Mouse (Mus musculus): ENCODE results near the gene Tspan12. TPM values are rescaled to one million over a fixed set of nuclear protein-coding genes. Genes with fewer than 3 reads are reported as not detected.
A peak's percentile ranks its signal among the peaks of the same experiment; 100 is the strongest.
"Not testable (repeated sequence)": the region's sequence is repeated elsewhere in the genome, so short reads cannot be mapped to it uniquely, and the experiment has no call there.

Gene Tspan12
- 100 to 1,000 TPM; 114 to 129 TPM for total RNA-seq (2021)
- long read RNA-seq, experiment 1, transcript Tspan12-202 (7 exons, 2,157 nt): major isoform, 6 of 83 reads
- long read RNA-seq, experiment 1, partial matches to known transcripts: 61 of 83 reads
- long read RNA-seq, experiment 1, other reads (novel, unspliced or antisense): 14 of 83 reads
- long read RNA-seq, experiment 2, transcript Tspan12-201 (9 exons, 2,490 nt): minor isoform, 5 of 163 reads
- long read RNA-seq, experiment 2, transcript Tspan12-202 (7 exons, 2,157 nt): major isoform, 6 of 163 reads
- long read RNA-seq, experiment 2, partial matches to known transcripts: 128 of 163 reads
- long read RNA-seq, experiment 2, other reads (novel, unspliced or antisense): 24 of 163 reads

GRCm38 (mm10) chr6:21852344-21852785 is at the start of gene Tspan12:
TSS of gene Tspan12 (minus strand) at chr6:21852515.
- DNase-seq (ENCODE audit: low spot score in 2 of 2): peak in 1 of 2 experiments; percentile 75

DNA sequence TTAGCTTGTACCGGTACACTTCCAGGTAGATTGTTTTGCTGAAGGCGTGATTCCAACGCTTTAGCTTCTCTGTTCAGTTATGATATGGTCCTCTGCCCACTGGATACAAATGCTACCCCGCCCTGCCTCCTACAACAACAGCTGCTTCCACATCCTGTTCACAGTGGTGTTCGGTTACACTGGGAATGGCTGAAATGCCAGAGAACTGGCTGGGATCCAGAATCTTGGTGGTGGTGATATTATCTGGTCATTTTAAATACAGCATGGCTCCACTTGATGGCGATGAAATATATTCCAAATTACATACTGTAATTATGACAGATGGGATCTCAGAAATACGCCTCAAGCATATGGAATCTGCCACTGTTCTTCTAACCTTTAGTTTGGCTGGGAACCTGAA is 42.1 kb upstream of the Tspan12 start:
- peak in 1 of 2 experiments; percentile 8 for DNase-seq (ENCODE audit: low spot score in 2 of 2)

DNA sequence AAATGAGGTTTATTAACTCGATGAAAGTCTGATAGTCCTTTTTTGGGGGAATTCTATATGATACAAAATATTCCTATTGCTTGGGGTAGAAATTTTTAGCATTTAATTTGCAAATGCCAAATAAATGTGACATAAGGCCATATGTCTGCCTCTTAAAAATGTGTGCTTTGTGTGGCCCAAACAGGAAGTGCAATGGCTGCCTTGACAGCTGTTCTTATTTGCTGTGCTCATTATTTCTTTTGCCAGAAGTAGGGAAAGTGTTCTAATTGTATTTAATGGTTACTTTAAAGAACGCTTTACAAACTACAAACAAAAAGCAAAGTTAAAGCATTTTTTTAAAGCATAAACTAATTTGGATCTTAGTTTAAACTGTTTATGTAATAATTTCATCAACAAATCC is 36.8 kb upstream of the Tspan12 start:
- DNase-seq (ENCODE audit: low spot score in 2 of 2): no peak

- DNase-seq (ENCODE audit: low spot score in 2 of 2): not testable (repeated sequence)
These were observed 35.7 kb upstream of the Tspan12 start for GRCm38 (mm10) chr6:21887971-21888370.

DNA sequence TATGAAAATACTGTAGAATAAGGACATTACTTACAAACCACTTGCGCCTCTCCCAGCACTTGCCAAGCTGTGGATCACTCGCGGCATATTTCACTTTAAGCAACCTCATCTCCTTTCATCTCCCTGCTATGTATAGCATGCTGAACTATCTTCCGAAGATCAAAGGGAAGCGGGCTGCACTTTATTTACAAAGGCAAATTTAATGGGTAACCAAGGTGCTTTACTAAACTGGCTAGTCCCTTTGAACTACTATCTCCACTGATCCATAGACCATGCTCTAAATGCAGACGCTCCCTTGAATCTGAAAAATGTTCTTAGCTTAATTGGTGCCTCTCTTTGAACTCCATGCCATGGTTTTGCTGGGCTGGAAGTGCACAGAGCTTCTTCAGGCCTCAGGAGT is 27.2 kb upstream of the Tspan12 start:
- no peak for DNase-seq (ENCODE audit: low spot score in 2 of 2)

GRCm38 (mm10) chr6:21867310-21867709 is 15.0 kb upstream of the Tspan12 start:
- DNase-seq (ENCODE audit: low spot score in 2 of 2): no peak

DNA sequence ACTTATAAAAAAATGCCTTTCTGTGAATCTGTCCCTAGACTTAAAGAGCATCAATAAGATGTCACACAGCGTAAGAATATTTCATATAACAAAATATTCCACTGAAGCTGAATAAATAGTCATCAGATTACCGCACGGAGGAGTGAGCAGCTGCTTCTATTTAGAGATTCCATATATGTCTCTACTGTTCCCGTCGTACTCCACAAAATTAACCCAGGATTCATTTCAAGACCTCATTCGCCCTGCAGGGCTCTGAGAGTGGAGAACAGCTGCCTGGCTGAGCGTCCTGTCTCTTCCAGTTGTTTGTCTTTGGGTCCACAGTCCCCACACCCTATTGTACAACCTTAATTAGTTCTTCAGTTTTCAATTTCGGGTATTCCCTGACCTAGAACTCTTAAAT is 11.9 kb upstream of the Tspan12 start:
- no peak for DNase-seq (ENCODE audit: low spot score in 2 of 2)

DNA sequence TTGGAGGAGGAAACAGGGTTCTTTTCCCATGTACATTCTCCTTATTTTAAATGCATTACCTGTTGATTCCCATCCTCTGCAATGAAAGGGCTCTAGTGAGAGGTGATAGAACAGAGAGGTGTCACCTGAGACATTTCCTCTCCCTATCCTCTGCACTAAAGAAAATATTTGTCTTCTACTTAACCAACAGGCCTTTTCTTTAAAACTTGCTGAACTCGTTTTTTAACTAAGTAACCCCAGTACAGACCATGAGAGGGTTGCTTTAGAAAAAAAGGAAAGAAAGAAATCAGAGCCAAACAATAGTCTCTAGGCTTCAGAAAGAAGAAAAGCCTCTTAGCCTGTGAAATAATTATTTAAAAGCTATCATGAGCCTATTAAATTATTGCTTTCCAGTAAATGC is 11.2 kb upstream of the Tspan12 start:
- DNase-seq (ENCODE audit: low spot score in 2 of 2): no peak

DNA sequence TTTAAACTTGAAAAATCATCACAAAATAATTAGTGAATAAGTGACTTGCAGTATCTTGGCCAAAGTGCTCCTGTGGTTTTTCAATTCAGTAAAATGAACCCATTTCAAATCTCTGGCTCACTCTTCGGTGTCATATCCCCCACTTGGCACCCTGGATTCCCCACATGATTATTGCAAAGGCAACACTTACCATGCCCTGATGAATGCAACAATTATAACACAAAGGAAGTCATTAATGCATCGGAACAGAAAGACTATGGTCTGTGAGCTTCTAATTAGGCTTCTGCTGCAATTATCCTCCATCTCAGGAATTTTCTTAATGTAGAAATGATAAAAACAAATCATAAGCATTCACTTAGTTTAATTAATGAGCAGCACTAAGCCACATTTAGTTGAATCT is 9.0 kb upstream of the Tspan12 start:
- no peak for DNase-seq (ENCODE audit: low spot score in 2 of 2)

- DNase-seq (ENCODE audit: low spot score in 2 of 2): no peak
These were observed 5.5 kb upstream of the Tspan12 start for GRCm38 (mm10) chr6:21857843-21858242.

DNA sequence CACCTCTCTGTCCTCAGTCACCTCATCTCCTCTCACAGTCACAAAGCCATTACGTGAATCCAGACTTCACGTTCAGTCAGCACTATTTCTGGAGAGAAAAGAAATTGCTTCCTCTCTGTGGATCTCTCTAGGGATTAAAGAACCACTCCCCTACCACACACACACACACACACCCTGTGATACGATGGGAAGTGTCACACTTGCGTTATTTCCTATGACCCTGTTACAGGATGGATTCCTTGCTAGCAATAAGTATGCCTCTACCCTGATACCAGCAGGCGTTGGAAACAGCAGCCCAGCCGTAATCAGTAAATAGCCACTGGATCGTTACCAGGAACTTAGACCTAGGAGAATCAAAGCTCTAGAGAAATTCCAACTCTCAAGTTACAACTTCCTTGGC is 3.6 kb upstream of the Tspan12 start:
- no peak for DNase-seq (ENCODE audit: low spot score in 2 of 2)

DNA sequence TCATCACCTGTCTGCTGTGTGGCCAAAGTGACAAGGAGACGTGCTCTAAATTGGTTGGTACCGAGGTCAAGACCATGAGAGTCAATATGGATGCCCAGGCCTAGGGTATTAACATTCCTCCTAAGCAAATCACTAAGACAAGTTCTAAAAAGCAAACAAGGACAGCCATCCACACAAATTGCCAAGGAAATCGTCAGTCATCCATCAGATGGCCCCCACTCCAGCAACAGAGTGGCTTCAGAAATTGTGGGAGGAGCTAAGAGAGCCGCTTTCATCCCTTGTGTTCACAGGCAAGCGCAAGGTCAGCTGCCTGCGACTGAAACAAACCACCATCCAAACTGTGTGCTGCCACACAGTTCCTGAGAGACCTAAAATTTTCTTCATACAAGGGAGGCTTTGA is 1.0 kb upstream of the Tspan12 start:
- DNase-seq (ENCODE audit: low spot score in 2 of 2): no peak

GRCm38 (mm10) chr6:21851596-21852343 is 545 bp downstream of the Tspan12 start:
- peak; percentile 37 to 48 for DNase-seq (ENCODE audit: low spot score in 2 of 2)

- DNase-seq (ENCODE audit: low spot score in 2 of 2): no peak
These were observed 1.0 kb downstream of the Tspan12 start for GRCm38 (mm10) chr6:21851346-21851595.

GRCm38 (mm10) chr6:21850526-21851345 is 1.6 kb downstream of the Tspan12 start:
- no peak for DNase-seq (ENCODE audit: low spot score in 2 of 2)

GRCm38 (mm10) chr6:21848808-21849207 is 3.5 kb downstream of the Tspan12 start:
- DNase-seq (ENCODE audit: low spot score in 2 of 2): no peak

DNA sequence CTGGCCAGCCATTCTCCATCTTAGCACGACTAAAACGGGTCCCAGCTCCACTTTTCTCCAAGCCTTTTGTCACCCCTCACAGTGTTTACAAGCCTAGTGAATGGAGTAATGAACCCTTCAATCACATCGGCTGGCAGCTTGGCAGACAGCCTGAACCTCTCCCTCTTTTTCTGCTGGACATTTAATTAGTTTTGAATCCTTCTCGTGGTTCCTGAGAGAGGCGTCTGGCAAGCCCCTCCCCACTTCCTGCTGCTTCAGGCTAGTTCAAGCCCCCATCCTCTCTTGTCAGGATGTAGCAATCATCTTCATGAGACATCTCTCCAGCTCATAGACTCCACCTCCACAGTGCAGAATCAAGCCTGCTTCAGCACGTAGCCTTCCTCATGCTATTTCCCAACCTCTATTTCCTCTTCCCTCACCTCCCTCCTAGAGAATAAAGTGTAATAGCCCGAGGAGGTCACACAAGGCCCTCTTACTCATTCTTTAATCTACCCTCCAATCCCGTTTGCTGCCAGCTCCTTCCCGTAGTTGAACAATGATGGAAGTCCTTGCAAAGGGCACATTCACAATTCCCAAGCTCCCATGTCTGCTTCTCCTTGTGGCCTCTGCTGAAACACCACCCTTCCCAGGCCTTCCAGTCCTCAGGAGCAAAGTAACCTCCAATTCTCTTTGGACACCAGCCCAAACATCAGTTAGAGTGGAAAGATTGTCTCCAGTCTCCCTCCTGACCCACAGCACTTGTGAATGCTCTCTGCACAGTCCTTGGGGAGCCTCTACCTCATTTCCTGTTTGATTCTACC is 12.1 kb downstream of the Tspan12 start:
- DNase-seq (ENCODE audit: low spot score in 2 of 2): no peak

DNA sequence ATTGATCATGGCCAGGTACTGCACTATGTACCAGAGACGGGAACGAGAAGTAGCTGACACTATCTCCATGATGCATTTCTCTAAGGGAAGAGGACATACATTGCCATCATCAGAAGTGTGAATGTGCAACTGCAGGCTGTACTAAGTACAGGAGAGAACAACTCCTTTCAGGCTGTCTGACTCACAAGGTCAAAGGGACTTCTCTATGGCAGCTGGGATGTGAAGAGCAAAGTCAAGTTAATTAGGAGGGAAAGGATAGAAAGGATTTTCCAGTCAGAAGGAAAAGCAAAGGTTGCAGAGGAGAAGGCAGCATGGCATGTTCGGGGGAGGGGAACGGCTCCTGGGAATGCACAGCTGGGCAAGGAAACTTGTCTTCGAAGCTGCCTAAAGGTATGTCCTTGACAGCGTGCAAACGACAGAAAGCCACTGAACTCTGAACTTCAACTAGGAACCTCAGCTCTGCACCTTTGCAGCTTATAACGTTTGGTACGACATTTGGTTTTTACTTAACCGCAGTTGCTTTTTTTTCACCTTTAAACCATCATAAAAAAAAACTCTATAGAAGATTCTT is 13.0 kb downstream of the Tspan12 start:
- no peak for DNase-seq (ENCODE audit: low spot score in 2 of 2)

GRCm38 (mm10) chr6:21833531-21833930 is 18.8 kb downstream of the Tspan12 start:
- DNase-seq (ENCODE audit: low spot score in 2 of 2): no peak

GRCm38 (mm10) chr6:21831871-21832270 is 20.4 kb downstream of the Tspan12 start:
- no peak for DNase-seq (ENCODE audit: low spot score in 2 of 2)

DNA sequence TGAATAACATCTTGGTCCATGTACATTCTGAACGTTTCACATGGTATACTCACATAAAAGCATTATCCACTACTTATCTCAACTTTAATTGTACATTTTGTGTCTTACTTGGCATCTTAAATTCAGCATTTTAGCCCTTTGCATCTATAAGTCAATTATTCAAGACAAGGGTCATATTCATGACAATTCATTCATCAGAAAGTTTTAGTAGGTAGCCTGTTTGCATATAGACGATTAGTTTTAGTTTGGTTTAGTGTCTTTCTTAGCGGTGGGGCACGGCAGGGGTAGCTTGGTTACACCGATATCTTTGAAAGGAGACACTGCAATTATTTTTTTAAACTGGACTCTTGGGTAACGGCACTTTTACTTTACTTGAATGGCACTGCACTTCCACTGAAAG is 21.4 kb downstream of the Tspan12 start:
- DNase-seq (ENCODE audit: low spot score in 2 of 2): no peak

Data from adrenal gland, postnatal 4 days (tissue).